Mouse (Mus musculus) yolk sac, embryonic 10.5 days (tissue): ENCODE results near the gene C8a.

Source experiments
- DNase-seq: peaks from one replicate; pipeline ENCODE4 v3.0.0-alpha.2; 2017; ENCODE audit warnings: low spot score

Gene C8a

DNA sequence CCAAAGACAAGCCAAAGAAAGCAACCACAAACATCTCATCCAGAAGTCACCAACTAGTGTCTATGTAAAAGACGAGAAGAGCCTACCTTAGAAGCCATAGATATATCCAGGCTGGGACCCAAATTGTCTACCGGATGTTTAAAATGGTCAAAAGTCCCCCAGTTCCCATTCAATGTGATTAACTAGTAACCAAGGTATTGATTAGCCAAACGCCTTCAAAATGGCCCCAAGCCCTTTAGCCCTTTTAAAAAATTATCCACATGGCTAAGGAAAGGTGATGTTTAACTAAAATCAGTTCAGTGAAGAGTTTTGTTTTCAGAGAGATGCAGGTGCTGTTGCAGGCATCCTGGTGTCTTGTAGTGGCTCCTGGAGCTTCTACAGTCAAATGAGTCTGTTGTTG, at the start of gene C8a:
Gene C8a, minus strand, starts transcription at position 76 of the 400 bp plus-strand sequence.
- no peak for DNase-seq

DNA sequence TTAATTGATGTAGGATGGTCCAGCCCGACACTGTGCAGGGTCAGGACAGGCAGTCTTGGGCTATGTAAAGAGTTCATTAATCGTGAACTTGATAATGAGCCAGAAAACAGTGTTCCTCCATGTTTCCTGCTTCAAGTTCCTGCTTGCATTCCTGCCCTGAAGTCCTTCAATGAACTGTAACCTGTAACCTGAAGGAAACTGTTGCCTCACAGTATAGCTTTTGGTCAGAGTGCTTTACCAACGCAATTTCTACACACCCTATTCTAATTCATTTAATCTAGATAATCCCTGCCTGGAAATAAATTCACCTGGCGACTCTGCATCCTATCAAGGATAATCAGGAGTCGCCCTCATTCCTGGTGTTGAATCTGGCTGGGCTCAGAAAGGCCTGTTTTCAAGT, 49.2 kb upstream of the C8a start:
- no peak for DNase-seq

DNA sequence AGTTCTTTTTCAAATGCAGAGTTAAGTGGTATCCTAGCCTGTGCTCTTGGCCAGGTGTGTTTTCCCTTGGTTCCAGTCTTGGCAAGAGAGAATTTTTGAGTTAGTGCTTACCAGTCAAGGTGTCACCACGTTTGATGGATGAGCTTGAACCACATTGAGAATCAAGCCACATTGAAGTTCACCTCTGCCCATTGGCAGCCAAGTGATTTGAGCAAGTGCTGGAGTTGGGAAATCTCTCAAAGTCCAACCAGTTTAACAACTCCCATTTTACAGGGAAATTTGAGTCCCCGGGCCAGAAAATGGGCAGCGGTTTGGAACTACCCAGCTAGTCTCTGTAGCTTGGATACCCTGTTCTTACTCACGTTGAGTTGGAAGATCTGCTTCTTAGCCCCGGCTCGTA, 41.8 kb upstream of the C8a start:
- no peak for DNase-seq

DNA sequence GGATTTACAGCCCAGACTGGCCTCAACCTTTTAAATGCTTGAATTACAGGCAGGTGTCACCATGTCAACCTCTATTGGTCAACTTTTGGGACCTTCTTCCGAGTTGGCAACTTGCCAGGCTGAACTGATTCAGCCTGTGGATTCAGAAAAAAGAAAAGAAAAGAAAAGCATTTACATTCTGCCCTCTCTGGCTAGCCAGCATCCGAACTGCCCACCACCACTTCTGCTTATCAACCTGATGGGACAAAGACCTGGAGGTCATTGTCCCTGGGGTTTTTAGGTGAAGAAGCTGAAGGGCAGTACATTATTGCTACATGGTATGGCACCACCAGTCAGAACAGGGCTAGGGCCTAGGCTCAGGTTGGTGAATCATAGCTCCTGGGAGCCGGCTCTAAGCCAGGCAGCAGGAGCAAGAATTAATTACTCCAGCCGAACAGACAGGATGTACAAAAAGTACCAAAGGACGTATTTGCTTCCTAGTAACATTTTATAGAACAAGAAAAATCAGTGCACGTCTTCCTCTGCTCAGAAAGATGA, 38.6 kb upstream of the C8a start:
- DNase-seq, result no peak

DNA sequence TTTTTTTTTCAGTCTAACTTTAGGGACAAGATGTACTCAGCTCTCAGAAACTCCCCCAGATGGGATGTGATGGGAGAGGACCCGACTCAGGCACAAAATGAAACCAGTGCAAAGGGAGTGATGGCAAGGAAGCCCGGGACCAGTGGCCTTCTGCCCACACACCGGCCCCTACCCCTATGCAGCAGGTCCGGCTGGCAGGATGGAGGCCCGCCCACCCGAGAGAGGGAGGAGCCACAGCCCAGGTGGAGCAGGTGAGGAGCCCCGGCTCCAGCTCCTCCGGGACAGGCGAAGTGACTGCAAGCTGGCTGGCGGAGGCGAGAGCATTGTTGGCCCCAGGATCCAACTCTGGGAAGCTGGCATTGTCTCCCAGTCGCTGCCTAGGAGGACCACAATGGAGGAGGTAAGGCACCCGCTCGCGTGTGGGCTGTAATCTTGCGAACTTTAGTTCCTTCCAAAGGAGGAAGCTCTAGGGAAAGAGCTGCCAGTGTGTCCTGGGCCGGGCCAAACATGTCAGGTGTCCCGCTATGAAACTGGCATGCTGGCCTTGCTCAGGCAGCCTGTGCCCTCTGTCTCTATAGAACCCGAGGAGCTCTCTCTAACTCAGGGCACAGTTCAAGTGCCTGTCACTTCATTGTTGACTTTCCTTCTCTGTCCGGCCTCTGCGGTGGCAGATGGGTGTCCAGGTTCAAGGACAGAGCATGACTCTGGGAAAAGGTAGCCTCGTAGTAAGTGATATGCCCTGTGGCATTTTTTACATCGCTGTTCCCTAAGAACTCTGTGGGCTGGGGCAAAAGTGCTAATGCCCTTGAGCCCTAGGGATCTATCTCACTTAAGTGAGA, 37.3 kb upstream of the C8a start, which contains the start of gene Fyb2:
Gene Fyb2, plus strand, starts transcription at position 166 of the 839 bp plus-strand sequence.
- DNase-seq, result no peak

DNA sequence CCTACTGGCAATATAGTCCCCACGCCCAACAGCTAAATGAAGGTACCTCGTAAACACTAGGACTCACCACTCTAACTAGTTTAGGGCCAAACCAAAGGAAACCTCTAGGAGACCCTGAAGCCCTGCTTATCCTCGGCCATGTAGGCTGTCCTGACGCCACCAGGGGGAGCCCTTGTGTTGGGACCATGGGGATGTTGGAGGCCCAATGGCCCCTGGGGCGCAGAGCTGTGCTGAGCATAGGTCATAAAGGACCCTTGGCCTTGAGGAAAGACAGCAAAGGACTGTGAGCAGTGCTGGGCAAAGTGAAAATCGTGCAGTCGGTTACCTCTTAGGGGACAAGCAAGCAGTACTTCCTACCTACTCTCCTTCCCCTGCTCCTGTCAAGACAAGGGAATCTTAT, 35.5 kb upstream of the C8a start:
- DNase-seq, result peak; percentile 55

DNA sequence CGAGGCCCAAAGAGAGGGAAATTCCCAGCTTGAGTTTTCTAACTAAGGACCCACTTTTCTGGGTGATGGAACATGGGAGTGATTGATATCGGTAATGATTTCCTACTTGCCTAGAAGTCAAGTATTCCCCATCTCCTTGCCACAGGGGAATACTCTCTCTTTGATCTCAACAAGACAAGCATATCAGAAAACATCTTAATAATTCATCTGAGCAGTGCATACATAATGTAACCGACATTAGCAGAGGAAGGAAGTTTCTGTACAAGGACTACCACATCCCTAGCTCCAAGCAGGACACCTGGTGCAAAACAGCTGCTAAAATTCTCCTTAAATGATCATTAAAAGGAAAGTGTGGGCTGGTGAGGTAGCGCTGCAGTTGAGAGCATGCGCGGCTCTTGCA, 28.9 kb upstream of the C8a start:
- no peak for DNase-seq

DNA sequence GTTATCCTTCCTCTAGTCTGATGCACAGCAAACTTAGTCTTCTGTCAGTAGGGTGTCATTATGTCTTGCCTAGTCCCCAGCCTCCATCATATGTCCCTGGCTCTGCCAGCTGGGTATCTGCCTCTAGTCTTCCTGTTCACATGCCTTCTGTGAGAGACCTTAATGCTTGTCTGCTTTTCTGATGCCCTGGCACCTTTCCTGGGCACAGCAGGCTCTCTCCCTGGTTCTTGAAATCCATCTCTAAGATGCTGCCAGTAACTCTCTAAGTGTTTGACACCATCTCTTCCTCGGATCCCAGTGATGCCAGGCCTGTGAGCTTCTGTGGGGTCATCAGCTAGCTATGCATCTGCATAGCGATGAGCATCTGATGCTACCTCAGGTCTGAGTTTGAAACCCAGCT, 26.6 kb upstream of the C8a start:
- no peak for DNase-seq

DNA sequence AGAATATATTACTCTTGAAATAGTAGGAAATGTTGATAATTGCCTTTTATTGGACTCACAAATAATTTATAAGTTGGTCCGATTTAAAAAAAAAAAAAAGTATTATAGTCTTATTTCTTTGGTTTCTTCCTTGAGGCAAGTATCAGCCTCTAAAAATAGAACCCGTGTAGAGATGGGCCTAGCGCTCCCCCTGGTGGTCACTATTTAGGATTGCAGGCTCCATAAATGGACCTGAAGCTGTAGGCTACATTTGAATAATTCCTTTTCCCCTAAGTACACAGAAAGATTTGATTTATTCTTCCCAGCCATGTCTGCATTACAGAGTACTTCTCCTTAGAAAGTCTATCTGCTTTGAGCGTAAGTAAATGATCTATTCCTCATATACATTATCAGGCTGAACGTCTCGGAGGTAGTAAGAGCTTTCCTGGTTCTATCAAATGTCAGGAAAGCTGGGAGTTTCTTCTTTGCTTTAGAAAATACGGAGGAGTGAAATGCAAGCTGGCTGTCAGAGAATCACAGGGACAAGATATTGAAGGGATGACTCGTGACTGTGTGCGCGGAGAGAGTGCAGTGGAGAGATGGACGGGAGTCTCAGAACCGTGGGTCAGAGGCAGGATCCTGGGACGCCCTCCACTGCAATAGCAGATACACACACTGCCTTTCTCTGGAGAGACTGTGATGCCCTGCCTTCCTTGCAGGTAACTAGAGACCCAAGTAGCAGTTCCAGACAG, 18.0 kb upstream of the C8a start:
- peak; percentile 18 for DNase-seq

DNA sequence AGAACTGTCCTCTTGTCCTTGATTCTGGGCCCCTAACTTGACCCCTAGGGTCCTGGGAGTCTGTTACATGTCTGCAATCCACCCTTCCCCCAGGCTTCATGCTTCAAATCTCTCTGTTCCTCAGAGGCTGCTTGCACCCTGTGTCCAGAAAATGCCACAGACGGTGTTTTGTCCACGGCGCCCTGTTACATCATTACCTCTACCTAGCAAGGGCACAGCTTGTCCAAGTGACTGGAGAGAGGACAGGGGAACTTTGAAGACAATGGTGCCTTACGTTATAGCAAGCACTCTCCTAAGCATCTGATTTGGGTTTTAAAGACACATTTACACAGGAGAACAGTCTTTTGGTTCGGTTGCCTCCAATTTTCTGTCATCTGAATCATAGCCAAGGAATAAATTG, 17.4 kb upstream of the C8a start:
- DNase-seq, result no peak

DNA sequence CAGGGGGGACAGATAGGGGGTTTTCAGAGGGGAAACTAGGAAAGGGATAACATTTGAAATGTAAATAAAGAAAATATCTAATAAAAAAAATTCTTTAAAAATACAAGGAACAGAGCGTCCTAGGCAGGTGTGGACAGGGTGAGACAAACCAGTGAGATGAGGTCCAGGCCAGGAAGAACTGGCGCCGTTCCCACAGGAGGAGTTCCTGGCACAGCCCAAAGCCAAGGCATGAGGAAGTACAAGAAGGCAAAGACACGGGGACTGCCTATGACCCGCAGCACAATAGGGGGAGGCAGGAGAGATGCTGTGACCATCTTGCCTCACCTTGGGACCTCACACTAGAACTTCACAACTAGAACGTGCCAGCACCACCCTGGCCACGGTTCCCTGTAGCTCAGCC, 15.5 kb upstream of the C8a start:
- DNase-seq, result no peak

DNA sequence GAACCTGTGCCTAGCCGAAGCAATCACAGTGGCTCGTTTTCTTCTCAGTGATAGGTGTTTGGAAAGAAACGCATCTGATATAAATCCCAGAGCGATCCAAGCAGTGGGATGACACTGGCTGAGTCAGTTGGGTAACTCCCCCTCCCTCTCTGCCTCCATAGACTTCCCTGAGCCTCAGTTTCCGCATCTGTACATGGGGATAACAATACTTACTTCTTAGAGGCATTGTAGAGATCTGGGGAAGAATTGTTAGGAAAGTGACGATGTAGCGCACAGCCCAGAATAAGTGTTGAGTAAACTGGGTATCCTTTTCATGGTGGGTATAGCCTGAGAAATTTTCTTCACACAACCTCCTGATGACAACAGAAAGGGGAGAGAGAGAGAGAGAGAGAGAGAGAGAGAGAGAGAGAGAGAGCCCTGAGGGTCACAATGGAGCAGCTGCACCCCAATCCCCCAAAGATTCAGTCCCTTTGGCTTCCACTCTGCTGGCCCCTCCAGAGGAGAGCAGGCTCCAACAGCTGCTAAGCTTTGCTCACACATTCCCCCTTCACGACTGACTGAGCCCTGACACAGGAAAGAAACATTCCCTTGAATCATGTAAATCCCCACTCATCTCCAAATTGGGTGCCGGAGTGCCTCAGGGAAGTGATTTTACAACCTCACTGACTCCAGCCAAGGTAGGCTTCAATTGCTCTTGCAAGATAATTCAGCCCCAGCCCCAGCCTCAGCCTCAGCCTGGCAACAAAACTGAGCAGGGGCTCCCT, 12.5 kb upstream of the C8a start:
- DNase-seq, result no peak

DNA sequence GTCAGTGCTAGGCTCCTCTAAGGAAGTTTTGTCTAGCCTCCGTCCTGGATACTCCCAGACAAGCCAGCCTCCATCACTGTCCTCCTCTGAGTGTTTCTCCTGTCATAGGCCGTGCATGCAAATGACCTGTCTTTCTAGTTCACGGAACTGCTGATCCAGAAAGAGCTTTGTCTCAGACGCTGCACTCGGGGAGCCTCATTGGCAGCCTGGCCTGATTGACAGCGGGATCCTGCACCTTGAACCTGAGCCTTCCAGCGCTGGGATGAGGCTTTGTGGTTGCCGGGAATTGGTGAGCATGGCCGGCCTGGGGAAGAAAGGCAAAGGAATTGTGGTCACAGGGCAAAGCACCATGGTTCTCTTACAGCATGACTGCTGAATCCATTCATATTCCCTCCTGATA, 11.3 kb upstream of the C8a start:
- DNase-seq, result no peak

DNA sequence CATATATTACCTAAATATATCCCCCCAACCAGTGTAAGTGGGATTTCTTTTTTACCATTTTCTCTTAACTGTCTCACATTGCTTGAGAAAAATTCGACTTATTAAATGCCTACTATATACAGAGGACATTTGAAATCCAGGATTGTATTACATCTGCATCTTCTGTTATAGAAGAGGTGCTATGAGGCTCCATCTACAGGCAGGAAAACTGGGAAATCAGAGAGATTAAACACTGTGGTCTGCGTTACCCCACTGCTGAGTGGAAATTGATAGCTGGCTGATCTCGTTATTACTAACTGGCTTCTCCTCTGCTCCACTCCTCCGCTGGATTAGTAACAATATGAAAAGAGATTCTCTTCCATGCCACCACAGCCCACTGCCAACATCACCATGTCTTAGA, 366 bp downstream of the C8a start:
- DNase-seq, result no peak

DNA sequence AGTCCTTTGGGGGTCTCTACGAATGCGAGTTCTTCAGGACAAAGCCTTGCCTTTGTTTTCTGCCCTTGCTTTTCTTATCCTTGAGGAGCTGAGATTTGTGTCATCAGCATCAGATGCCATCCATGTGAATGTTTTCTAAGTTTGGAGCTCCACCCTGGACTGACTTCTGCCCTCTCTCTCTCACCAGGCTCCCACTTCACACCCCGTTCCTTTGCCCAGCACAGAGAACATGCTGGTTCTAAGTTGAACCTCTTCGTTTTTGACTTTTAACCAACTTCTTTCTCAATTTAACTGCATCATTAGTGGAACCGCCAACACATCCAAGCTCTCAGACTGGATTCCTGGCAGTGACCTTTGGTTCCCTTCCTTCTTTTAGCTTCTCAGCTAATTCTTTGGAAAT, 6.0 kb downstream of the C8a start:
- no peak for DNase-seq

DNA sequence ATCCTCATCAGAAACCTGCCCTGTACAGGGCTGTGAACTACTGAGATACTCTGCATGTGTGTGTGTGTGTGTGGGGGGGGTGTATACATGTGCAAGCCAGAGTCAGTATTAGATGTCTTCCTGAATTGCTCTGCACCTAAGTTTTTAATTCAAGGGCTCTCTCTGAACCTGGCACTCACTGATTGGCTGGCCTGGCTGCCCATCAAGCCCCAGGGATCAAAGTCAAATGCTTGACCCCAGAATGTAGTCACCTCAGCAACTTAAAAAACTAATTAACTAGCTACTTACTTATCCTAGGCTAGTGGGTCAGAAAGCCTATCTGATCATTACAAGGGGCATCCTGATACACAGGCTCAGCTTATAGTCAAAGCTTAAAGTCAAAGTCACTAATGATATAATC, 6.6 kb downstream of the C8a start:
- peak; percentile 40 for DNase-seq

DNA sequence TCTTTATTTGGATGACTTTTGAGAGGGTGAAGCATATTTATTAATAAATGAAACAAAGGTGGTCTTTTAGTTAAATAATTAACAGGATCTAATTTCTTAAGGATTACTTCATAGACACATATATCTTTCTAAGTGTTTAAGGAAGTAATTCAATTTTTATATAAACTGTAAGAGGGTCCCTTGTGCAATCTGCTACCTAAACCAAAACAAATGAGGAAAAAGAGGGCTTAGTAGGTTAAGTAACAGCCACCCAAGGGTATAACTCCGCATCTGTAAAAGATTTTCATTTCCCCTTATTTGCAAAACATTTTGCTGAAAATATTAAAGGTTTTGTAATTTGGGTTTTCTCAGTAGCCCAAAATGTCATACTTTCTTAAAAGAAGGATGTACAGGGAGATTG, 11.8 kb downstream of the C8a start:
- no peak for DNase-seq

DNA sequence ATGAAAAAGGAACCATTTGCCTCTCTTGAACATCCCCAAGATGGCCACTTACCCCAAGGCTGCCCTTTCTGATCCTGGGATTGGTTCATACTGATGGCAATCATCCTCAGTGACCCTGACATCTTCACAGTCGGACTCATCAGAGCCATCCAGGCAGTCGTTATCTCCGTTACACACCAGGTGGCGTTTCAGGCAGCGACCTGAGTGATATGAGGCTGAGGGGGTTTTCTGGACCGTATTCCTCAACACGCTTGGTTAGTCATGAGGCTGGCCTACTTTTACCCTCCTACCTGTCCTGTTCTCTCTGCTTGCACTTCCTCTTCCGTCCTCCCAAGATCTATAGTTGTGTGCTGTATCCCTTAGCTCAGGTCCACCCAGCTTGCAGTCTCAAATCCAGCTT, 15.0 kb downstream of the C8a start:
- DNase-seq, result no peak

DNA sequence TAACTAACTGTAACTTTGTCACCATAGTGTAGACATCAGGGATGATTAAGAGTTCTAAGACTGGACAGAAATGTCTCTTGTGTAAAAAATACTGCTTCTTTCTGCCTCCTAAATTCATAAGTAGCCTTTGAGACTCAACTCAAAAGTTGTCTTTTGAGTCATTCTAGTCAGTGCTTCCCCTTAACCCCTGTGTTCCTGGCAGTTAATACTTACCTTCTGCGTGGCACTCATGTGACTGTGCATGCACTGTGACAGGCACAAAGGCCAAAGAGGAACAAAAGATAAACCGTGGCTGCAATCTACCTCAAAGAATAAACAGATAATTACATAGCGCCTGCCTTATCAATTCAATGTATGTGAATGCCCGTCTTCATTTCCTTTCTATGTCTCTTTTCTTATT, 18.4 kb downstream of the C8a start:
- DNase-seq, result peak; percentile 25

DNA sequence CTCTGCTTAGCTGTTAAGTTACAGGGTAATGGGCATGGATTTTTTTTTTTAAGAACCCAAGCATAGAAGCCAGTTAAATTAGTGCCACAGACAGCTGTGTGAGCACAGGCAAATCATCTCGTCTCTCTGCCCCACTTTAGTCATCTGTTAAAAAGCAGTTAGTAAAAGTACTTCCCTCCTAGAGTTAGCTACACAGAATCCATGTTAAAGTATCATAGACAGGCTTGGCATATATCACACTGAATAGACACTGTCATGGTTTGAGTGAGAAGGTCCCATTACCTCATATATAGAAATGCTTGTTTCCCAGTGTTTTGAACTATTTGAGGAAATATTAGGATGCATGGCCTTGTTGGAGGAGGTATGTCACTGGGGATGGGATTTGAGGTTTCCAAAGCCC, 19.2 kb downstream of the C8a start, which contains the start of gene Gm17662:
Gene Gm17662, plus strand, starts transcription at position 301 of the 400 bp plus-strand sequence.
- no peak for DNase-seq

DNA sequence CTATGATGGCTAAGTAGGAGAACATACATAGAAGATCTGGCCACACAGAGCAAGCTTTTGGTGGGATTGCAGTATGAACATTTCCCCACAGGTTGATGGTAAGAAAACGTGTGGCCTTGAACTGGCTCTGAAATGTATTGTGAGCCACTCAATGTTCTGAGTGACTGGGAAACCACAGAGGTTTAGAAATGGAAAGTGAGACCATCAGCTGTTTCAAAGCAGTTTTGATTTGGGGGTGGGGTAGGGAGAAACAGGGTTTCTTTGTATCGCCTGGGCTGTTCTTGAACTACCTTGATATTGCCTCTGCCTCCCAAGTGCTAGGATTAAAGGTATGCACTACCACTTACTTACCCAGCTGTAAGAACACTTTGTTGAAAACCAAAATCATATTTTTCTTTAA, 21.0 kb downstream of the C8a start:
- DNase-seq, result no peak

DNA sequence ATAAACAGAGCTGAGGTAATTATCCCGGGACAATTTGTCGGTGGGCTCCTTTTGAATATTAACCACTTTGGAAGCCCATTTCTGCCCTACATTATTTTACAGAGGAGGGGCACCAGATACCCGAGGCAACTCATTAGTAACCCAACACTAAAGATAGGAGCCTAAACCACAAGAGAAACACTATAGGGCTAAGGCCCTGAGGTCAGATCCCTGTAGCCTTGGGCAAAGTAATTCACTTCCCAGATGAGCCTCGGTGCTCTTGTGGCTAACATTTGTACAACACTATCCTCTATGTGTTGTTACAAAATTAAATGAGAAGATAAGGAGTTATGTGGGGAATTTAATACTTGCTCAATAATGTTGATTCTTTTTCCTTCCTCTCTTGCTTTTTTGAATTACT, 32.7 kb downstream of the C8a start:
- DNase-seq, result no peak
